Mouse (Mus musculus): Measurements from ENCODE around the gene Capza1.

DNA sequence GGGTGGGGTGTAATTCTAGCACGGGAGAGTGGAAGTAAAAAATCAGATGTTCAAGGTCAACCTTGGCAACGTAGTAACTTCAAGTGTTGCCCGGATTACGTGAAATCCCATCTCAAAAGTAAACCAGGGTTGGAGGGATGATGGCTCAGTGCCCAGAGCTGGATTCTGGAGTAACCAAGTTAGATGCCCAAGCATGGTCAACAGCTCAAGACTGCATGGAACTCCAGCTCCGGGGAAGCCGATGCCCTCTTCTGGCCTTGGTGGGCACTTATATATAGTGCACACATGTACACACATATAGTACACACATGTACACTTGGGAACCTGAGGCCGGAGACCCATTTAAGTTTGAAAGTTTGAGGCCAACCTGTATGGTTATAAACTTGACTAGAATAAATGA, 48.2 kb downstream of the Capza1 start:
- TF ChIP-seq GATA1 (IDR thresholded peaks at IDR 0.05; ENCODE audit: borderline replicate concordance, low read length) = no peak
- no peak for TF ChIP-seq FLI1 (IDR thresholded peaks at IDR 0.05; ENCODE audit: low read length)
